9 mouse cellular contexts compared by ENCODE assay signal in the genomic region with DNA sequence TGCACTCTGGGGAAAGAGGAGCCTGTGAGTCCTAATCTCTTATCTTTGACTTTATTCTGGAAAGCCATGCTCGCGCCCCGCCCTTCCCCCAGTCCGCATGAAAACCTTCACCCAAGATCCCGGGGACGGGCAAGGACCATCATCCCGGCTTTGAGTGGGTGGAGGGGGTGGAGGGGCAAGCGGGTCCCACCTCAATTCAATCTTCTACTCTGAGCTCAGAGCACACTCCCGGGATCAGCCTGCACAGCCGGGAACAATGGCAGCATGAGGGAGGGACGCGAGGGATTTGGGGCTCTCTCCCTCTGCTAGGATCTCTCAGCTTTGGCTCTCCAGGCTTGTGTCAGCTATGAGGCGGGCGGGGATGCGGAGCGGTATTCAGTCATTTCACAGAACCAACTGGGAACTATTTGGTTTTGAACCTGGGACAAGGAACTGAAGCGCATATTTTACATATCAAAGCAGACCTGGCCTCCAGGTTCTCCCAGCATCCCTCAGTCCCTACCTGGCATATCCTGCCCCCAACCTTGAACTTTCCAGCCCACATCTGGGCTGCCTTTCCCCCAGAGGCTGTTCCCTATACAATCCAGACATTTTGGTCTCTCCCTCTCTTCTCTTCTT.
A peak's percentile ranks its signal among the peaks of the same experiment; 100 is the strongest.
DNase-seq lines count a peak whose midpoint lies in the region; ATAC-seq lines count a peak whose summit lies in the region.
"Had no signal": no experiment of that assay in that cellular context is flagged by ENCODE, and none has a peak within 500 bp of the region (broad histone marks: within the 10 kb centered on the region; RNA-seq: fewer than 3 reads in every experiment).

No protein-coding gene starts in this region.

- H3K9me3 ChIP-seq in limb, embryonic 13.5 days, result no peaks in the 10 kb centered on the region

- H3K4me3 ChIP-seq in limb, embryonic 13.5 days, result peak overlapping the region; percentile 26

- H3K4me1 ChIP-seq in limb, embryonic 13.5 days, result no peaks in the 10 kb centered on the region

- H3K27ac ChIP-seq in limb, embryonic 13.5 days, result no peak overlapping the region

- WGBS in limb, embryonic 13.5 days, result 3% methylated on average over 17 of the region's 17 CpGs

- H3K36me3 ChIP-seq in limb, embryonic 13.5 days, result no peaks in the 10 kb centered on the region

- peaks cover 61% of the 10 kb centered on the region for H3K27me3 ChIP-seq in limb, embryonic 13.5 days

- no peak overlapping the region for H3K9ac ChIP-seq in limb, embryonic 13.5 days

- no peak for ATAC-seq in limb, embryonic 13.5 days (ENCODE audit: low FRiP score, low read depth)
- ATAC-seq: inflammation-experienced regulatory T-cells, adult 6 months had no signal

- DNase-seq in adrenal gland, adult (ENCODE audit: inconsistent age in 2 of 2, low spot score in 1 of 2), result peak; percentile 11 to 42
- DNase-seq in adrenal gland, adult 18-20 months (ENCODE audit: low spot score in 2 of 2), result no peak
- peak; percentile 27 for DNase-seq in right cerebral cortex, postnatal 4 days
- no peak for DNase-seq in right cerebral cortex, postnatal 25 days
- no peak for DNase-seq in T-cell, adult 2 months (ENCODE audit: low spot score)
- DNase-seq in thymus, postnatal 14 days, result no peak
- DNase-seq in thymus, postnatal 4 days, result no peak

- H3K4me2 ChIP-seq in limb, embryonic 13.5 days (replicated peaks), result peak overlapping the region; percentile 56

Comparison
In these comparisons a context has a peak if more than half of its experiments do, and no peak if none do; other contexts are left out.
1. DNase-seq: peak in adrenal gland, adult (2 of 2) and right cerebral cortex, postnatal 4 days (single experiment); none in adrenal gland, adult 18-20 months (0 of 2), right cerebral cortex, postnatal 25 days (single experiment), T-cell, adult 2 months (single experiment), thymus, postnatal 14 days (single experiment) and thymus, postnatal 4 days (single experiment).